Mouse (Mus musculus) stomach, postnatal 0 days (tissue): ENCODE data around the gene Amigo2. TPM values are rescaled to one million over a fixed set of nuclear protein-coding genes. Genes with fewer than 3 reads are reported as not detected.

Experiments used
- ATAC-seq: fragments of 200-750 bp; cut with Nextera tagmentation; 2 replicates; pipeline ENCODE4 v1.8.0; 2017; ENCODE audit not compliant: low FRiP score, low TSS enrichment
- DNase-seq: peaks from one replicate; pipeline ENCODE4 v3.0.0-alpha.2; 2016; ENCODE audit warnings: low spot score
- H3K27ac ChIP-seq: fragments of 300-500 bp; sonication (generic); replicated peaks from 2 replicates; pipeline ENCODE4 v1.5.1; 2014; ENCODE audit warnings: mild to moderate bottlenecking, control low read depth
- H3K27me3 ChIP-seq: fragments of 300-500 bp; sonication (generic); 2 replicates; pipeline ENCODE4 v1.6.1; 2014; ENCODE audit warnings: low read length; ENCODE audit not compliant: control insufficient read depth, insufficient read depth
- H3K36me3 ChIP-seq: fragments of 300-500 bp; sonication (generic); 2 replicates; pipeline ENCODE4 v1.6.1; 2014; ENCODE audit warnings: low read length, mixed read lengths; ENCODE audit not compliant: control insufficient read depth, insufficient read depth
- H3K4me1 ChIP-seq: fragments of 300-500 bp; sonication (generic); replicated peaks from 2 replicates; pipeline ENCODE4 v1.6.1; 2014; ENCODE audit warnings: antibody characterized with exemption; ENCODE audit not compliant: control insufficient read depth, insufficient read depth
- H3K4me2 ChIP-seq: fragments of 300-500 bp; sonication (generic); replicated peaks from 2 replicates; pipeline ENCODE4 v1.6.1; 2014; ENCODE audit warnings: low read depth, mild to moderate bottlenecking, control low read depth, moderate library complexity
- H3K4me3 ChIP-seq: fragments of 300-500 bp; sonication (generic); 2 replicates; pipeline ENCODE4 v1.5.1; 2014; ENCODE audit warnings: low read depth, low read length, control low read depth
- H3K9ac ChIP-seq: fragments of 300-500 bp; sonication (generic); 2 replicates; pipeline ENCODE4 v1.6.1; 2014; ENCODE audit warnings: mild to moderate bottlenecking, low read length, control low read depth, mixed read lengths
- H3K9me3 ChIP-seq: fragments of 300-500 bp; sonication (generic); 2 replicates; pipeline ENCODE4 v1.6.1; 2016; ENCODE audit warnings: low read length; ENCODE audit not compliant: control insufficient read depth
- CTCF ChIP-seq: IDR thresholded peaks from 2 replicates; pipeline ENCODE4 v1.5.1; 2016; ENCODE audit warnings: antibody characterized with exemption, low read depth, mild to moderate bottlenecking, moderate library complexity
- EP300 ChIP-seq: optimal IDR thresholded peaks from 2 replicates; pipeline ENCODE3; 2016; ENCODE audit warnings: antibody characterized with exemption
- WGBS: fragments of 180-500 bp; shearing (Covaris S2); extraction: QIAGEN DNeasy Blood & Tissue Kit; methylation state at CpG from one replicate; pipeline ENCODE4 v1.1.7; 2014; 5-methylcytosine and 5-hydroxymethylcytosine counted together
- polyA plus RNA-seq: library from polyadenylated mRNA; unstranded; fragments of >200 nt; fragmentation: Nextera tagmentation; extraction: Ambion mirVana; gene quantifications from 2 replicates; pipeline ENCODE4 v1.2.1, GENCODE M21; 2015

The Amigo2 gene
- polyA plus RNA-seq, 1 experiment from 2014 or later, result 2.9 TPM

DNA sequence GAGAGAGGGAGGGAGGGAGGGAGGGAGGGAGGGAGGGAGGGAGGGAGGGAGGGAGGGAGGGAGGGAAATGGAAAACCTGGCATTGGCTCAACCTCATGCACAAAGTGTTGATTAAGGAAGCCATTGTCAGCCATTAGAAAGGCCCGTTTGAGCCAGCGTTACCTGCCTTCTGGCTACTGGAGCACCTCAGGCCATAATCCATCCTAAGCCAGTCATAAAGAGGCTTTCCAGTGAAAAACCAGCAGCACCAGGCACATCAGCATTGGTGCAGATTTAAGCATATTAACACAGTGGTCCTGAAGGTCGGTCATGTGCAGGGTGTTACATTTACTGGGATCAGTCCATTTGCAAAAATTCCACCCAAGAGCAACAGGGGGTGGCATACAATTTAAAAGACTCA lies 25.7 kb upstream of the Amigo2 start:
- H3K4me2 ChIP-seq, result no peak overlapping the region
- H3K4me1 ChIP-seq, result no peaks in the 10 kb centered on the region
- ATAC-seq (no peak), DNase-seq (no peak)
- no peaks in the 10 kb centered on the region for H3K36me3 ChIP-seq
- 83% methylated on average over 3 of the region's 3 CpGs for WGBS
- H3K27ac ChIP-seq, result no peak overlapping the region
- no peak overlapping the region for H3K9ac ChIP-seq
- H3K9me3 ChIP-seq, result no peaks in the 10 kb centered on the region
- TF ChIP-seq EP300 (no peak), CTCF (no peak)
- H3K27me3 ChIP-seq, result no peaks in the 10 kb centered on the region
- no peak overlapping the region for H3K4me3 ChIP-seq

DNA sequence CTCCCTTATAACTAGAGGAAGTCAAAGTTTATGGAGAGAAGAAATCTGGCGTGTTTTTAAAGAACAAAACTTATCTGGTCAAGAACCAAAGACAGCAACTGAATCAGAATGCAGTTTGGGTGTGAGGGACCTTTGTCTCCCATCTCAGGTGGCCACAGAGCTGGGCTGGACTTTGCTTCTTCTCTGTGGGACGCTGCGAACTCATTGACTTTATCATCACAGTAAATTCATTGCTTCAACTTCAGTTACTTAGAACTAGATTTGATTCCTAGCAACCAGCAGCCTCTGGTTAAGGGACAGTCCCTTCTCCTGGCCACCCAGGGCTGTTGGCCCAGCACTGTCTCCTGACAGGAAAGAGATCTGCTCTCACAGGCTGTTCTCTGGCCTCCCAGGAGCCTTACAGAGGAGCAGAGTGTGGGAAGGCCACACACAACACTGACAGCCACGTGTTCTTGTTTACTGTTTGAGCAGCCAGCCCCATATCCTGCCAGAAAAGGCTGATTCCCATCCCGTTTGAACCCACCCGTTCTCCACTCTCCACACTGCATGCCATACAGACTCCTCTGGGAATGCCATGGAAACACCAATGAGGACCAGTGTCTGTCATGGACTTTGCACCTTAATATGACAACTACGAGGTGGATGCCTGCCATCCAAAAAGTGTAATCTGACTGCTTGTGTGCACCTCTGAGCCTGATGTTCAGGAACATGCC lies 25.1 kb upstream of the Amigo2 start:
- 46% methylated on average over 7 of the region's 7 CpGs for WGBS

DNA sequence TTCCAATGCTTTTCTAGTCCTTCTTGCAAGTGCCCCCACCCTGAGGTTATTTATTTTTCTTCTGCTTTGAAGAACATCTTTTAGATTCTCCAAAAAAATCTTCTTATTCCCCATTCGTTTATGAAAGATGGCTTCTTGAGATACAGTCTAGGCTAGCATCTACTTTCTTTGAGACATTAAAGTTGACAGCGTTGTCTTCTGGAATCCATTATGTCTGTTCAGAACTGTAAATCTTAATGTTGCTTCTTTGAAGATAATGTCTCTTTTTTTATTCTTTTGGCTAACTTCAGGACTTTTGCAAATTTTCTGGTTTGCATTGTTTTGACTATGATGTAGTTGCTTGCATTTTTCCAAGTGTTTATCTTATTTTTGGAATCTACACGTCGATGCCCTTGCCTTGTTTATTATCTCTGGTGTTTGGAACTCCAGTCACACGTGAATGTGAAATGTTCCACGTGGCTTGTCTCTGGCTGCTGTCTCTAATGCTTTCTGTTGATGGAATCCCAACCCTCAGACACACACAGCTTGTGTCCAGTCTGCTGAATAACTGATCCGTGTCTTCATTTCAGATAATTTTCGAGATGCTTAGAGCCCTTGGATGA lies 20.1 kb upstream of the Amigo2 start:
- no peak for ATAC-seq
- no peaks in the 10 kb centered on the region for H3K36me3 ChIP-seq

More for the DNA sequence above, 25.1 kb upstream of the Amigo2 start:
- Histone ChIP-seq H3K4me1 (no peaks in the 10 kb centered on the region), H3K9ac (no peak overlapping the region), H3K4me3 (no peak overlapping the region), H3K36me3 (no peaks in the 10 kb centered on the region), H3K27me3 (no peaks in the 10 kb centered on the region), H3K9me3 (no peaks in the 10 kb centered on the region), H3K4me2 (no peak overlapping the region), H3K27ac (no peak overlapping the region)
- TF ChIP-seq EP300 (no peak), CTCF (no peak)
- peak; percentile 61; the same call in 1 of the 2 replicates for ATAC-seq
- no peak for DNase-seq

DNA sequence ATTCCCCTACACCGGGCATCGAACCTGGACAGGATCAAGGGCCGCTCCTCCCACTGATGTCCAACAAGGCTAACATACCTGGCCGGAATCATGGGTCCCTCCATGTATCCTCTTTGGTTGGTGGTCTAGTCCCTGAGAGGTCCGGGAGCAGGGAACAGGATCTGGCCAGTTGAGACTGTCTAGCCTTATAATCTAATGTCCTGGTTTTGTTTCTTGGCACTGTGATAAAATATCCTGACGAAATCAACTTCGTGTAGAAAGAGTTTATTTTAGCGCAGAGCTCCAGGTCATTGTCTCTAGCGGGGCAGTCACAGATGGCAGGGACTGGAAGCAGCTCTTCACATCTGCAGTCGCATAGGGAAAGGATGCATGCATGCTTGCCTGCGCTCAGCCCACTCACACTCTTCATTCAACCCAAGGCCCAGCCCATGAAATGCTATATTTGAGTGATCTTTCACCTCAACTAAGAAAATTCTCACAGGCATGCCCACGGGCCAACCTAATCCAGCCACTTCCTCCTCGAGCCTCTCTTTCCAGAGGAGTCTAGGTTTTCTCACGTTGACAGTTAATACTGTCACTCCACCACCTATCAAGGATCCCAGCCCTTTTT lies 19.3 kb upstream of the Amigo2 start:
- ATAC-seq (no peak), DNase-seq (no peak)
- no peak overlapping the region for H3K4me2 ChIP-seq
- no peak for TF ChIP-seq CTCF
- no peak for TF ChIP-seq EP300
- H3K4me1 ChIP-seq, result no peaks in the 10 kb centered on the region
- no peak overlapping the region for H3K9ac ChIP-seq
- H3K4me3 ChIP-seq, result no peak overlapping the region
- H3K36me3 ChIP-seq, result no peaks in the 10 kb centered on the region
- no peaks in the 10 kb centered on the region for H3K9me3 ChIP-seq
- H3K27ac ChIP-seq, result no peak overlapping the region
- no peaks in the 10 kb centered on the region for H3K27me3 ChIP-seq
- WGBS, result 62% methylated on average over 14 of the region's 14 CpGs

More for the DNA sequence above, 20.1 kb upstream of the Amigo2 start:
- Histone ChIP-seq H3K9ac (no peak overlapping the region), H3K27me3 (no peaks in the 10 kb centered on the region), H3K4me1 (no peaks in the 10 kb centered on the region), H3K9me3 (no peaks in the 10 kb centered on the region), H3K27ac (no peak overlapping the region), H3K4me2 (no peak overlapping the region), H3K4me3 (no peak overlapping the region)
- WGBS, result 48% methylated on average over 8 of the region's 8 CpGs
- no peak for DNase-seq
- TF ChIP-seq CTCF (no peak), EP300 (no peak)

DNA sequence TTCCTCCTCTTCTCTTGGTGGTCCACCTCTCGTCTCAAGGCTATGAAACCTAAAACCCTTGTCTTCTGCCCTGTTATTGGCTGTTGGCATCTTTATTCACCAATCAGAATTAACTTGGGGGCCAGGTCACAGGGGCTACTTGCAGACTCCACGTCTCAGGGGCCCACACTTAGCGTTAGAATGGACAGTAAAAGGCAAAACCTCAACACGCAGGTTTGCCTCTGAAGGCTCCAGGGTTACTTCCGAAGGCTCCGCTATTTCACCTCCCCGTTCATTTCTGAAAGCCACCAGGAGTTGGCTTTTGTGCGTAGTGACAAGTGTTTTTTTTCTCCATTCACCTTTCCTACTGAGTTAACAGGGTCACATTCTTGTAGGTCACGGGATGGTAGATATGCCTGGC lies 15.2 kb upstream of the Amigo2 start:
- no peak for ATAC-seq
- no peak overlapping the region for H3K4me2 ChIP-seq
- H3K27me3 ChIP-seq, result no peaks in the 10 kb centered on the region
- H3K4me1 ChIP-seq, result no peaks in the 10 kb centered on the region
- no peaks in the 10 kb centered on the region for H3K9me3 ChIP-seq
- no peak overlapping the region for H3K4me3 ChIP-seq
- no peak overlapping the region for H3K9ac ChIP-seq
- TF ChIP-seq EP300 (no peak), CTCF (no peak)
- WGBS, result 69% methylated on average over 9 of the region's 9 CpGs
- H3K36me3 ChIP-seq, result no peaks in the 10 kb centered on the region
- no peak for DNase-seq
- no peak overlapping the region for H3K27ac ChIP-seq
